Mouse (Mus musculus) splenic B cell, adult 2 months (primary cell): ENCODE results near the gene Lmf1.

Source experiments
- DNase-seq: peaks from one replicate; pipeline ENCODE4 v3.0.0-alpha.2; 2011; ENCODE audit warnings: low read depth, low spot score
- H3K27me3 ChIP-seq: 2 replicates; pipeline ENCODE4 v1.6.1; 2012; ENCODE audit warnings: mild to moderate bottlenecking, low read length, moderate library complexity, mixed read lengths; ENCODE audit not compliant: control insufficient read depth, poor library complexity, insufficient read depth, severe bottlenecking
- H3K36me3 ChIP-seq: 2 replicates; pipeline ENCODE4 v1.6.1; 2012; ENCODE audit warnings: mild to moderate bottlenecking, low read length, moderate library complexity, mixed read lengths; ENCODE audit not compliant: control insufficient read depth, poor library complexity, insufficient read depth, severe bottlenecking

The Lmf1 gene

GRCm38 (mm10) chr17:25608137-25608785, 29.4 kb downstream of the Lmf1 start:
- Histone ChIP-seq H3K27me3 (no peaks in the 10 kb centered on the region), H3K36me3 (no peaks in the 10 kb centered on the region)
- no peak for DNase-seq

GRCm38 (mm10) chr17:25608821-25609505, 30.1 kb downstream of the Lmf1 start:
- no peaks in the 10 kb centered on the region; the same call in 1 of the 2 replicates for H3K36me3 ChIP-seq
- no peak for DNase-seq
- no peaks in the 10 kb centered on the region for H3K27me3 ChIP-seq

GRCm38 (mm10) chr17:25609506-25609828, 30.6 kb downstream of the Lmf1 start:
- H3K27me3 ChIP-seq = no peaks in the 10 kb centered on the region
- no peaks in the 10 kb centered on the region; the same call in 1 of the 2 replicates for H3K36me3 ChIP-seq
- no peak for DNase-seq

- no peaks in the 10 kb centered on the region; the same call in 1 of the 2 replicates for H3K36me3 ChIP-seq
- no peaks in the 10 kb centered on the region for H3K27me3 ChIP-seq
- no peak for DNase-seq
These were observed 31.3 kb downstream of the Lmf1 start for GRCm38 (mm10) chr17:25610151-25610550.

- Histone ChIP-seq H3K27me3 (no peaks in the 10 kb centered on the region), H3K36me3 (no peaks in the 10 kb centered on the region; the same call in none of the 2 replicates)
- no peak for DNase-seq
These were observed 33.7 kb downstream of the Lmf1 start for GRCm38 (mm10) chr17:25612537-25612936.

GRCm38 (mm10) chr17:25613323-25613722, 34.4 kb downstream of the Lmf1 start:
- H3K36me3 ChIP-seq = no peaks in the 10 kb centered on the region; the same call in none of the 2 replicates
- no peak for DNase-seq
- no peaks in the 10 kb centered on the region for H3K27me3 ChIP-seq

- no peaks in the 10 kb centered on the region; the same call in none of the 2 replicates for H3K36me3 ChIP-seq
- no peak for DNase-seq
- H3K27me3 ChIP-seq = no peaks in the 10 kb centered on the region
These were observed 36.0 kb downstream of the Lmf1 start for GRCm38 (mm10) chr17:25614723-25615510.

GRCm38 (mm10) chr17:25618508-25619056, 39.7 kb downstream of the Lmf1 start:
- Histone ChIP-seq H3K36me3 (no peaks in the 10 kb centered on the region; the same call in none of the 2 replicates), H3K27me3 (no peaks in the 10 kb centered on the region)
- no peak for DNase-seq

- Histone ChIP-seq H3K36me3 (no peaks in the 10 kb centered on the region), H3K27me3 (no peaks in the 10 kb centered on the region)
- DNase-seq = no peak
These were observed 44.6 kb downstream of the Lmf1 start for GRCm38 (mm10) chr17:25623441-25623840.

GRCm38 (mm10) chr17:25623935-25624334, 45.0 kb downstream of the Lmf1 start:
- H3K27me3 ChIP-seq = no peaks in the 10 kb centered on the region
- H3K36me3 ChIP-seq = no peaks in the 10 kb centered on the region

GRCm38 (mm10) chr17:25624446-25625119, 45.7 kb downstream of the Lmf1 start:
- Histone ChIP-seq H3K36me3 (no peaks in the 10 kb centered on the region), H3K27me3 (no peaks in the 10 kb centered on the region)
- DNase-seq = no peak

More at GRCm38 (mm10) chr17:25623935-25624334, 45.0 kb downstream of the Lmf1 start:
- no peak for DNase-seq

GRCm38 (mm10) chr17:25625282-25625681, 46.4 kb downstream of the Lmf1 start:
- DNase-seq = no peak
- no peaks in the 10 kb centered on the region for H3K27me3 ChIP-seq
- H3K36me3 ChIP-seq = no peaks in the 10 kb centered on the region

- Histone ChIP-seq H3K36me3 (no peaks in the 10 kb centered on the region), H3K27me3 (no peaks in the 10 kb centered on the region)
- DNase-seq = no peak
These were observed 47.5 kb downstream of the Lmf1 start for GRCm38 (mm10) chr17:25626196-25627043.

- DNase-seq = no peak
- Histone ChIP-seq H3K36me3 (peaks cover 3% of the 10 kb centered on the region; the same call in 1 of the 2 replicates), H3K27me3 (no peaks in the 10 kb centered on the region)
These were observed 51.4 kb downstream of the Lmf1 start for GRCm38 (mm10) chr17:25630313-25630712.
